Mouse (Mus musculus): ENCODE results near the gene Armc7. TPM values are rescaled to one million over a fixed set of nuclear protein-coding genes. Genes with fewer than 3 reads are reported as not detected.
"Not testable (repeated sequence)": the region's sequence is repeated elsewhere in the genome, so short reads cannot be mapped to it uniquely, and the experiment has no call there.

The Armc7 gene
- total RNA-seq, 2 experiments from 2014 or later, result 10.4 to 10.9 TPM

DNA sequence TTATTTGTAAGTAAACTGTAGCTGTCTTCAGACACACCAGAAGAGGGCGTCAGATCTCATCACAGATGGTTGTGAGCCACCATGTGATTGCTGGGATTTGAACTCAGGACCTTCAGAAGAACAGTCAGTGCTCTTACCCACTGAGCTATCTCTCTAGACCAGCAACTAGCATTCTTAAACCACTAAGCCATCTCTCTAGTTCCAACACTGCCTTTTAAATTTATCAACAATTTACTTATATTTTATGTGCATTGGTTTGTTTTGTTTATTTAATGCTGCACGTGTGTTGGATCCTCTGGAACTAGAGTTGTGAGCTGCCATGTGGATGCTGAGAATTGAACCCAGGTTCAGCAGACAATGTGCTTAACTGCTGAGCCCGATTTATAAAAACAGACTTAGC lies 51.0 kb downstream of the Armc7 start:
- not testable (repeated sequence) for H3K4me3 ChIP-seq; H3K27ac ChIP-seq; DNase-seq (ENCODE audit: low spot score in 2 of 2)
- TF ChIP-seq CTCF (conservative IDR thresholded peaks at IDR 0.05), result peak; percentile 36

DNA sequence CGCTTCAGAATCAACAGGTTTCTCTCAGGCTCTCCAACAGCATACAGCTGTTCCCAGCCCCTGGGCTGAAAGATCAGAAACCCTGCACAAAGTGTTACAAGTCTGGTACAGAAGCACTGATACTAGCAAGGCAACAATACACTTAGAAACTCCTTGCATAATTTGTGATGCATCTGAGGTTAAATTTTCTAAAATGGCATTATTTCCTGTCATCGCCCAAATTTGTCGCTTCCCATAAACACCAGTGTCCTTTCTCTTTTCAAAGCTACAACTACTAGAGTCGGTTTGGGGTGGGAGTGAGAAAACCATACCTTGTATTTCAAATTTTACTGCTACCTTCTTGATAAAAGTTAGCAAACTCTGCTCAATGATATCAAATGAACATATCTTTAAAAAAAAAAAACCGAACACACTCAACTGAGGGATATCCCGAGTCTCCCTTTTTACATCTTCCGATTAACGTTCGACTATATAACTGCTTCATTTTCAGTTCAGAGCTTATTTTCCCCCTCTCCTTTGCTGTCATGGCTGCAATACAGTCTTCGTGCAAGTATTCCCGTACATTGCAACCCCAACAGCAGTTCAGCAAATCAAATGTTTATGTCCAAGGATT lies 59.4 kb downstream of the Armc7 start:
- TF ChIP-seq CTCF (conservative IDR thresholded peaks at IDR 0.05), result no peak
- peak overlapping the region; percentile 80 for H3K4me3 ChIP-seq
- peak overlapping the region; percentile 95 for H3K27ac ChIP-seq
- no peak for DNase-seq (ENCODE audit: low spot score in 2 of 2)

DNA sequence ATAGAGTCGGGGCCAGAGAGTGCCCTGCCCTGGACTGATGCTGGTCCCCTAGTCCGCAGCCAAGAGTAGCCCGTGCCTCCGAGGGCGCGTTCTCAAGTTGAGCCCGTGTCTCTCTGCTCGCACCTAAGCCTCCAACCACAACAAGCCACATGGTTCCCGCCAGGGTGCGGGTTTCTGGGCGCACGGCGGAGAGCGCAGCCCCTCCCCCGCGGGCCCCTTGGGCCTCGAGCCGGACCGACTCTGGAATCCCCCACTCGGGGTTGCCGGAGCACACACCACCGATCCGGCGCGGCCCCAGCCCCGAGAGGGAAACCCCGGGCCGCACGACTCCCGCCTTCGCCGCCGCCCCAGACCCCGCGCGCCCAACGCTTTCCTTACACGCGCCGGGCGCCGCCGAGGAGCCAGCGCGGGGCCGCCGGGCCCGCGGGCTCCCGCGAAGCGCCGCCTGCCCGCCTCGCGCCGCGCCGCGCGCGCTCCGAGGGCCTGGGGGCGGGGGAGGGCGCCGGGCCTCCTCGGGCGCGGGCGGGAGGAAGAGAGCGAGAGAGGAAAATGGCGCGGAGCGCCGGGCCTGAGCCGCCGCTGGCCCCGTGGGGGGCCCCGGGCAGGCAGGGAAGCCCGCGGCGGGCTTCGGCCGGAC lies 60.1 kb downstream of the Armc7 start:
- H3K27ac ChIP-seq, result peak overlapping the region; percentile 95
- TF ChIP-seq CTCF (conservative IDR thresholded peaks at IDR 0.05), result no peak
- DNase-seq (ENCODE audit: low spot score in 2 of 2), result peak; percentile 32 to 67
- H3K4me3 ChIP-seq, result peak overlapping the region; percentile 80

DNA sequence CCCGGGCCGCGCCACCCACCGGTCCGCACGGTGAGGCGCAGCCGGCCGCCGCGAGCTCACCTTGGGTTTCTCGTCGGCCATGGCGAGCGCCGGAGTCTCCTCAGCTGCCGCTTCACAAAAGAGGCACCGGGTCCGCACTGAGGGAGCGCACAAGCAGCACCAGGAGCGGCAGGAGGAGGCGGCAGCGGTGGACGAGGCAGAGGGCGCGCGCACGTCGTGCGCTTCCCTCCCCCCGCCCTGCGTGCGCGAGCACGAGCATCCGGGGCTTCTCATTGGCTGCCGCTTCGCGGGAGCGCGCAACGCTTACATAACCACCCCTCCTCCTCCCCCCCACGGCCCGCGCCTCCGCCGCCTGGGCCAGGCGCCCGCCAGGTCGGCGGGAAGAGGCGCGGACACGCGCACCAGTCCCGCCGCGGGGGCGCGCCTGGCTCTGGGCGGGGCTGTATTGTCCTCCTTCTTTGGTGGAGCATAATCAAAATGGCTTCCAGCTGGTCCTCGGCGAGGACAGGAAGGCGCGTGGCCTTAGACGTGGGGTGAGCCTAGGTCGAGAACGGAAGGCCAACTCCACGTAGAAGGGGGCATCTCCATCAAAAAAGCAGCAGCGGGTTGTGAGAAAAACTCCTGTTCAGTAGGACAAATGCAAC lies 60.7 kb downstream of the Armc7 start, which contains the start of gene Sumo2:
Gene Sumo2 (minus strand): TSS at position 239 of the 644 bp plus-strand sequence.
- H3K27ac ChIP-seq, result peak within 1 kb of the TSS; percentile 95
- TF ChIP-seq CTCF (conservative IDR thresholded peaks at IDR 0.05), result peak; percentile 33
- DNase-seq (ENCODE audit: low spot score in 2 of 2), result peak; percentile 95 to 99
- peak within 1 kb of the TSS; percentile 80 for H3K4me3 ChIP-seq

DNA sequence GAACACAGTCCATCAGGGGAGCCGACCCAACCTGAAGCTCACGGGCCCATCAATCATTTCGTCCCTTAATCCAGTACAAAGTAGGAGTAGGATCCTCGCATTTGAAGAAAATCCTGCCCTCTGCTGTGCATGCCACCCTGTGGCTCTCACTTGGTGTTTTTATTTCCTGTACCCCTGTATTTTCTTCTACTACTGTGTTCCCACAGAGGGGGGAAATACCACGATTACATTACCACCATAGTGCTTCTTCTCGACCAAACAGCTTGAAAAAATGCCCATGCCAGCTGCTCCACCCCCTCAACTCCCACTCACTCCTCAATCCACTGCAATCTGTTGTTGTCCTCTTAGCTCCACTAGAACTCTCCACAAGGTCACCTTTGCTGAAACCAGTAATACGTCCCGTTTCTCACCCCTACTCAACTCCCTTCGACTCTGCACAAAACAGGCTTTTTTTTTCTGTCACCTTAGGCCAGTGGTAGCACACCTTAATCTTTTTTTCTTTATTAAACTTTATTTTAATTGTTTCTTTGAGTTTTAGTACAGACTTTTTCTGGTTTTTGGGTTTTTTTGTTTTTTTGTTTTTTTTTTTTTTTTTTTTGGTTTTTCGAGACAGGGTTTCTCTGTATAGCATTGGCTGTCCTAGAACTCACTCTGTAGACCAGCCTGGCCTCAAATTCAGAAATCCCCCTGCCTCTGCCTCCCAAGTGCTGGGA lies 61.5 kb downstream of the Armc7 start:
- peak; percentile 55 for TF ChIP-seq CTCF (conservative IDR thresholded peaks at IDR 0.05)
- H3K4me3 ChIP-seq, result peak overlapping the region; percentile 80; the same call in 1 of the 2 replicates
- H3K27ac ChIP-seq, result peak overlapping the region; percentile 95
- peak; percentile 38 to 39 for DNase-seq (ENCODE audit: low spot score in 2 of 2)

GRCm38 (mm10) chr11:115538045-115538444 lies 62.6 kb downstream of the Armc7 start:
- TF ChIP-seq CTCF (conservative IDR thresholded peaks at IDR 0.05), result peak; percentile 60

More at GRCm38 (mm10) chr11:115538045-115538444, 62.6 kb downstream of the Armc7 start:
- Histone ChIP-seq H3K27ac (no peak overlapping the region), H3K4me3 (no peak overlapping the region)
- no peak for DNase-seq (ENCODE audit: low spot score in 2 of 2)

Small RNA genes within 50 kb of the gene (microRNA-seq; reads per million reads assigned to microRNA genes)
- gene Mir3968, result 0 reads per million in 2 experiments

Other genes starting within 250 kb of the Armc7 start
- 10 to 100 TPM; 47.4 to 47.5 TPM for gene Grin2c, start 208.4 kb upstream of the Armc7 start, total RNA-seq (2021)
- 10 to 100 TPM; 22.4 to 22.5 TPM for gene Fdxr, start 198.6 kb upstream of the Armc7 start, total RNA-seq (2021)
- gene Fads6, start 178.0 kb upstream of the Armc7 start, total RNA-seq (2021), result 10 to 100 TPM; 13.2 to 15.1 TPM
- under 1 TPM; 0.51 to 0.59 TPM for gene Otop2, start 168.5 kb upstream of the Armc7 start, total RNA-seq (2021)
- under 1 TPM; 0.37 to 0.64 TPM for gene Ush1g, start 153.6 kb upstream of the Armc7 start, total RNA-seq (2021)
- gene Otop3, start 140.9 kb upstream of the Armc7 start, total RNA-seq (2021), result under 1 TPM in 1 of 2 experiments, not detected in 1; 0.20 TPM
- gene Hid1, start 107.9 kb upstream of the Armc7 start, total RNA-seq (2021), result 100 to 1,000 TPM; 110 to 119 TPM
- 10 to 100 TPM; 21.9 to 26.1 TPM for gene Cdr2l, start 93.8 kb upstream of the Armc7 start, total RNA-seq (2021)
- 100 to 1,000 TPM; 100 to 105 TPM for gene Mrpl58, start 71.9 kb upstream of the Armc7 start, total RNA-seq (2021)
- 100 to 1,000 TPM; 467 to 494 TPM for gene Atp5h, start 55.7 kb upstream of the Armc7 start, total RNA-seq (2021)
- 10 to 100 TPM; 74.5 to 74.6 TPM for gene Kctd2, start 55.5 kb upstream of the Armc7 start, total RNA-seq (2021)
- gene Trim80, start 35.1 kb upstream of the Armc7 start, total RNA-seq (2021), result not detected
- gene Slc16a5, start 13.2 kb upstream of the Armc7 start, total RNA-seq (2021), result not detected
- gene Nt5c, start 16.2 kb downstream of the Armc7 start, total RNA-seq (2021), result 10 to 100 TPM; 64.3 to 65.5 TPM
- 100 to 1,000 TPM; 140 to 142 TPM for gene Jpt1, start 38.7 kb downstream of the Armc7 start, total RNA-seq (2021)
- gene Sumo2, start 60.6 kb downstream of the Armc7 start, total RNA-seq (2021), result 100 to 1,000 TPM; 318 to 328 TPM
- gene Nup85, start 88.8 kb downstream of the Armc7 start, total RNA-seq (2021), result 10 to 100 TPM; 48.7 to 49.3 TPM
- gene Mrps7, start 128.3 kb downstream of the Armc7 start, total RNA-seq (2021), result 10 to 100 TPM; 50.4 to 50.8 TPM
- gene Gga3, start 128.4 kb downstream of the Armc7 start, total RNA-seq (2021), result 10 to 100 TPM; 67.9 to 91.9 TPM
- gene Mif4gd, start 137.3 kb downstream of the Armc7 start, total RNA-seq (2021), result 10 to 100 TPM; 19.5 to 22.5 TPM
- gene Slc25a19, start 152.6 kb downstream of the Armc7 start, total RNA-seq (2021), result 10 to 100 TPM; 60.4 to 66.6 TPM
- 100 to 1,000 TPM; 182 to 198 TPM for gene Grb2, start 232.9 kb downstream of the Armc7 start, total RNA-seq (2021)